Mouse (Mus musculus): ENCODE measurements around the gene Amh.

DNA sequence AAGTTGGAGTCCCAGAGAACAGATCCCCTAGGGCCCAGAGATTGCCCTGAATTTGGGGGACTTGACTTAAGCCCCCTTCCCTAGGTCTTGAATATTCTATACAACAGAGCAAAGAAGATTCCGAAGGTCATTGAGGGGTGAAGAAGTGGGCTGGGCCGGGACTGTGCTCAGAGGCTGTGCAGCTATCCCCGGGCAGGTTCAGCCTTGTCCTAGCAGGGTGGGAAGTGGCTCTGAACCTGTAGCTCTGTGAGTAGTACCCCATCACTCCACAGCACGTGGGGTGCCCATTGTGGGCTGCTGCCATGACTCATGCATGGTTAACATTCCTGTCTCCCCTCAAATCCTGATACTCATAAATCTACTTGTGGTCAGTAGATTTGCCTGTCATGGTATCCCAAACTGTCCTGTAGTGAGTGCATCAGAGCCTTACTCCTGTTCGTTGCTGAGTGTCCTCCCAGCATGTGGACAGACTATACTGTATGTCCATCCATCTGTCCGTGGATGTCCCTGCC lies 28.6 kb upstream of the Amh start:
- no peak for TF ChIP-seq EP300 (IDR thresholded peaks at IDR 0.05; ENCODE audit: low read depth)
- no peak for TF ChIP-seq CTCF (IDR thresholded peaks at IDR 0.05; ENCODE audit: low read depth)

Data from heart, postnatal 0 days (tissue).